Mouse (Mus musculus) olfactory bulb, adult 2 months (tissue): ENCODE results near the gene Mtmr10.

Experiments used
- CTCF ChIP-seq: fragments of 200-500 bp; IDR thresholded peaks from 2 replicates; pipeline ENCODE4 v1.5.1; 2012; ENCODE audit warnings: low read depth, mild to moderate bottlenecking, low read length, moderate library complexity; ENCODE audit not compliant: insufficient read depth
- POLR2A ChIP-seq: fragments of 200-500 bp; IDR thresholded peaks from 2 replicates; pipeline ENCODE4 v1.6.1; 2012; ENCODE audit warnings: mild to moderate bottlenecking, low read depth, low read length, moderate library complexity; ENCODE audit not compliant: insufficient read depth

GRCm38 (mm10) chr7:64359943-64360585 is 72.6 kb downstream of the Mtmr10 start:
- TF ChIP-seq POLR2A (no peak), CTCF (no peak)
